Mouse (Mus musculus) lung, postnatal 0 days (tissue): ENCODE measurements around the gene Calm3.

Experiments
- CTCF ChIP-seq: IDR thresholded peaks from 2 replicates; pipeline ENCODE4 v1.5.1; 2016; ENCODE audit warnings: antibody characterized with exemption, mild to moderate bottlenecking
- EP300 ChIP-seq: IDR thresholded peaks from 2 replicates; pipeline ENCODE4 v1.6.1; 2016; ENCODE audit warnings: antibody characterized with exemption, mild to moderate bottlenecking, control low read depth

GRCm38 (mm10) chr7:16947959-16948361 is 24.0 kb upstream of the Calm3 start:
- TF ChIP-seq EP300, result no peak
- no peak for TF ChIP-seq CTCF
